Mouse (Mus musculus): ENCODE measurements around the gene Tmprss11e. TPM values are rescaled to one million over a fixed set of nuclear protein-coding genes. Genes with fewer than 3 reads are reported as not detected.
A peak's percentile ranks its signal among the peaks of the same experiment; 100 is the strongest.

Tmprss11e gene
- polyA plus RNA-seq (2015; fragmentation: Nextera tagmentation; extraction: Ambion mirVana), result 0.30 and 0.54 TPM in 2 replicates

GRCm38 (mm10) chr5:86745715-86746114 is at the start of gene Tmprss11e:
Tmprss11e (minus strand) TSS chr5:86745815.
- ATAC-seq (ENCODE audit: insufficient read depth, low FRiP score, low read depth), result no peak
- Histone ChIP-seq H3K9ac (no peak within 1 kb of the TSS), H3K27ac (no peak within 1 kb of the TSS), H3K9me3 (no peaks in the 10 kb centered on the region), H3K4me2 (no peak within 1 kb of the TSS), H3K4me1 (no peaks in the 10 kb centered on the region), H3K27me3 (replicated peaks) (no peaks in the 10 kb centered on the region), H3K36me3 (no peaks in the 10 kb centered on the region), H3K4me3 (replicated peaks) (no peak within 1 kb of the TSS)
- WGBS, result 76% methylated on average over 4 of the region's 4 CpGs

- Histone ChIP-seq H3K27ac (no peak overlapping the region), H3K9ac (no peak overlapping the region), H3K4me2 (no peak overlapping the region), H3K9me3 (no peaks in the 10 kb centered on the region), H3K27me3 (replicated peaks) (no peaks in the 10 kb centered on the region), H3K4me3 (replicated peaks) (no peak overlapping the region), H3K36me3 (no peaks in the 10 kb centered on the region), H3K4me1 (no peaks in the 10 kb centered on the region)
- no peak for ATAC-seq (ENCODE audit: insufficient read depth, low FRiP score, low read depth)
- 61% methylated on average over 8 of the region's 8 CpGs for WGBS
Observed at GRCm38 (mm10) chr5:86792807-86793206, 47.2 kb upstream of the Tmprss11e start.

DNA sequence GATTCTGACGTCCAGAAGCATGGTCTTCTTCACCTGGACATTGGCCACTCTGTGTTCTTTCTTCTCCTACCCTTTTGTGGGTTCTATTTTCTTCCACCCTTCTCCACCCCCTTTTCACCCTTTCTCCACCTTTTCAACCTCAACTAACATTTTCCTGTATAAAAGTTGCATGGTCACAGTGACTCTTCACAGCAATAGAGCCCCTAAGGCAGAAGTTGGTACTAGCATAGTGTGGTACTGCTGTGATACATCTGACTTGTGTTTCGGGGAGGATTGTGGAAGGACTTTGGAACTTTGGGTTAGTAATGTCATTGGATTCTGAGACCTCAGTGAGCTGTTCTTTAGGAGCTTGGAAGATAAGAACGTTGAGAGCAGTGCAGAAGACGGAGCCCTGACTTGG is 46.6 kb upstream of the Tmprss11e start:
- no peaks in the 10 kb centered on the region for H3K36me3 ChIP-seq
- H3K27me3 ChIP-seq (replicated peaks), result no peaks in the 10 kb centered on the region
- no peak overlapping the region for H3K9ac ChIP-seq
- H3K4me3 ChIP-seq (replicated peaks), result no peak overlapping the region
- no peaks in the 10 kb centered on the region for H3K9me3 ChIP-seq
- 61% methylated on average over 4 of the region's 4 CpGs for WGBS
- no peak overlapping the region for H3K27ac ChIP-seq
- ATAC-seq (ENCODE audit: insufficient read depth, low FRiP score, low read depth), result no peak
- H3K4me2 ChIP-seq, result no peak overlapping the region
- H3K4me1 ChIP-seq, result no peaks in the 10 kb centered on the region

DNA sequence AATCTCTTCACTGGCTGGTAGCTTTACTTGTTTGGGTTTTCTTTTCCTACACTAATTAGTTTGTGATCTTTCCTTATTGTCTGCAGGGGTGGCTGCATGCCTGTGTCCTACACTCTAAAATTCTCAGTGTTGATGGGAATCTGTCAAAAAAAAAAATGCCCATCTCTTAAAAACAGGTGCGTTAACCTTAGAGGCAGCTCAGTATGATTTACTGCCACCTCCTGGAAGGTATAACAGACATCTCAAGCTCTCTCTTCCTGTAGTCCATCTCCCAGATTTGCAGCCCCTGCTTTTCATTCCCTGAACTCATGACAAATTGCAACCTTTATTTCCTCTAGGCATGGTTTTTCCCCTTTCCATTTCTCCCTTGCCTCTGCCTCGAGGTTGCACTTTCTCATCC is 44.3 kb upstream of the Tmprss11e start:
- 35% methylated on average over 2 of the region's 2 CpGs for WGBS
- no peak overlapping the region for H3K4me2 ChIP-seq
- no peak overlapping the region for H3K4me3 ChIP-seq (replicated peaks)
- H3K9me3 ChIP-seq, result no peaks in the 10 kb centered on the region
- H3K36me3 ChIP-seq, result no peaks in the 10 kb centered on the region
- no peaks in the 10 kb centered on the region for H3K27me3 ChIP-seq (replicated peaks)
- H3K9ac ChIP-seq, result no peak overlapping the region
- ATAC-seq (ENCODE audit: insufficient read depth, low FRiP score, low read depth), result no peak
- H3K4me1 ChIP-seq, result no peaks in the 10 kb centered on the region
- no peak overlapping the region for H3K27ac ChIP-seq

- H3K9ac ChIP-seq, result no peak overlapping the region
- H3K4me1 ChIP-seq, result no peaks in the 10 kb centered on the region
- no peaks in the 10 kb centered on the region for H3K27me3 ChIP-seq (replicated peaks)
- no peak overlapping the region for H3K4me3 ChIP-seq (replicated peaks)
- 66% methylated on average over 1 of the region's 1 CpGs for WGBS
- H3K36me3 ChIP-seq, result no peaks in the 10 kb centered on the region
- H3K9me3 ChIP-seq, result no peaks in the 10 kb centered on the region
- H3K27ac ChIP-seq, result no peak overlapping the region
- H3K4me2 ChIP-seq, result no peak overlapping the region
- no peak for ATAC-seq (ENCODE audit: insufficient read depth, low FRiP score, low read depth)
Observed at GRCm38 (mm10) chr5:86786798-86787197, 41.2 kb upstream of the Tmprss11e start.

DNA sequence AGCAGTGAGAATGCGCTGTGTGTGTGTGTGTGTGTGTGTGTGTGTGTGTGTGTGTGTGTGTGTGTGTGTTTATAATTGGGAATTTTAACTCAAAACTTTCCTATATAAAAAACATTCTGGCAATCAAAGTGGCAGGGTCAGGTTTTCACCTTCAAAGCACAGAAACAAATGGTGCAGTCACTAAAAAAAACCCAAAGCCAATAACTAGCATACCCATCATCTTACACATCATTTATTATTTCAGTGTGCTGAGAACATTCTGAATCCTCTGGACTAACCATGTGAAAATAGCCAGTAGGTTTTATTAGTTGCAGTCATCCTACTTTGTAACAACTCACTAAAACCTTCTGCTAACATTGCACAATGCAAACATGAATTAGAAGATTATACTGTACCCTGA is 38.6 kb upstream of the Tmprss11e start:
- Histone ChIP-seq H3K27me3 (replicated peaks) (no peaks in the 10 kb centered on the region), H3K9ac (no peak overlapping the region), H3K4me3 (replicated peaks) (no peak overlapping the region), H3K4me1 (no peaks in the 10 kb centered on the region), H3K9me3 (no peaks in the 10 kb centered on the region), H3K36me3 (no peaks in the 10 kb centered on the region), H3K27ac (no peak overlapping the region), H3K4me2 (no peak overlapping the region)
- no peak for ATAC-seq (ENCODE audit: insufficient read depth, low FRiP score, low read depth)
- WGBS, result 73% methylated on average over 1 of the region's 1 CpGs

DNA sequence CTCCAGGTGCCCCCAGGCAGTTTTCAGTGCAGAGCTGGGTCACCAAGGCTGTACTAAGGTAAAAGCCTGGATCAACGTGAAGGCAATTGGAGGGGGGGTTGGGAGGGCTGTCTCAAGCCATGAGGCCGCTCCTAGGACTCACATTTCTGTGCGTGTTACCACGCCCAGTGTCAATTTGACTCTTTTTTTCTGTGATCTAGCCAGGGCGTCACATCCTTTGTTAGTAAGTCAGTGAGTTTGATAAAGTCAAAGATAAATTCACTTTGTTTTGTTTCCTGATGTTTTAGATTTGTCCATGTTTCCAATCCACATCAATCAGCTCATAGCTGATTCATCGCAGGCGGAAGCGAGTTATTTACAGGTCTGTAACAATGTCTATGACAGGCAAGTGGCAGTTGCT is 37.4 kb upstream of the Tmprss11e start:
- 0 out of 2 replicates have a peak overlapping the region, but pooled peaks have one; percentile 26 for H3K27ac ChIP-seq
- no peak overlapping the region for H3K4me2 ChIP-seq
- H3K27me3 ChIP-seq (replicated peaks), result no peaks in the 10 kb centered on the region
- H3K9me3 ChIP-seq, result no peaks in the 10 kb centered on the region
- H3K4me3 ChIP-seq (replicated peaks), result no peak overlapping the region
- no peak overlapping the region for H3K9ac ChIP-seq
- H3K36me3 ChIP-seq, result no peaks in the 10 kb centered on the region
- no peaks in the 10 kb centered on the region for H3K4me1 ChIP-seq
- 47% methylated on average over 8 of the region's 8 CpGs for WGBS
- peak; percentile 70; the same call in 1 of the 2 replicates for ATAC-seq (ENCODE audit: insufficient read depth, low FRiP score, low read depth)

GRCm38 (mm10) chr5:86778471-86778870 is 32.9 kb upstream of the Tmprss11e start:
- ATAC-seq (ENCODE audit: insufficient read depth, low FRiP score, low read depth), result no peak
- Histone ChIP-seq H3K9me3 (no peaks in the 10 kb centered on the region), H3K4me2 (no peak overlapping the region), H3K27ac (no peak overlapping the region), H3K4me3 (replicated peaks) (no peak overlapping the region), H3K4me1 (no peaks in the 10 kb centered on the region), H3K27me3 (replicated peaks) (no peaks in the 10 kb centered on the region), H3K36me3 (no peaks in the 10 kb centered on the region), H3K9ac (no peak overlapping the region)
- 55% methylated on average over 1 of the region's 1 CpGs for WGBS

GRCm38 (mm10) chr5:86776941-86777340 is 31.3 kb upstream of the Tmprss11e start:
- H3K4me1 ChIP-seq, result no peaks in the 10 kb centered on the region
- ATAC-seq (ENCODE audit: insufficient read depth, low FRiP score, low read depth), result no peak

GRCm38 (mm10) chr5:86771010-86771409 is 25.4 kb upstream of the Tmprss11e start:
- Histone ChIP-seq H3K27ac (no peak overlapping the region), H3K4me3 (replicated peaks) (no peak overlapping the region), H3K4me2 (no peak overlapping the region), H3K27me3 (replicated peaks) (no peaks in the 10 kb centered on the region), H3K36me3 (no peaks in the 10 kb centered on the region), H3K9ac (no peak overlapping the region), H3K9me3 (no peaks in the 10 kb centered on the region), H3K4me1 (no peaks in the 10 kb centered on the region)
- no peak for ATAC-seq (ENCODE audit: insufficient read depth, low FRiP score, low read depth)

More at GRCm38 (mm10) chr5:86776941-86777340, 31.3 kb upstream of the Tmprss11e start:
- Histone ChIP-seq H3K4me3 (replicated peaks) (no peak overlapping the region), H3K27ac (no peak overlapping the region), H3K36me3 (no peaks in the 10 kb centered on the region), H3K4me2 (no peak overlapping the region), H3K27me3 (replicated peaks) (no peaks in the 10 kb centered on the region), H3K9me3 (no peaks in the 10 kb centered on the region), H3K9ac (no peak overlapping the region)
- whole genome bisulfite sequencing, result 85% methylated on average over 5 of the region's 5 CpGs

DNA sequence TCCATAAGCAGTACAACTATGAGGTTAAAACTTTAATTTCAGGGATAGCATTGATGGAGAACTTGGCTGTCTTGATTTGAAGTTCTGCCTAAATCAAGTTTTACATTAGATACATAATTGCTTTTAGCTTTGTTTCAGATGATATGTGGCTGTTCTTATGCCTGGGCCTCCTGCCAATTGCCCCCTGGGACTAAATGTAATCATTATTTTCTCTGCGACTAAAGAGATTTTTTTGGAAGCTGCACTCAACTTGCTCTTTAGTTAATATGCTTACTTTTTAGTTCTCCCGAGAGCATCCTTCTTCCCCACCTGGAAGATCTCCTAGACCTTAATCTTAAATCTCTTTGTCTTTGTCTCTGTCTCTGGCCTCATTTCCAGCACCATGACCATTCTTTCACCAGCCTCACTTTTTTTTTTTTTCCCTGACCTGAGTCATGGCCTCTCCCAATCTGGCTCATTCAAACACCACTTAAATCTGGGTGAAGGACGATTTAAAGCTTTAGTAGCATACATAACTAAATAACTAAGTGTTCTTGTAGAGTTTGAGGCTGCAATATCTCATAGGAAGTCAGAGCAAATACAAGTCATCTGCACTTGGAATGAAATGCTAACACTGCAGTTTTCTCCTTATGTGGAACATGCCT is 23.5 kb upstream of the Tmprss11e start:
- H3K36me3 ChIP-seq, result no peaks in the 10 kb centered on the region
- no peaks in the 10 kb centered on the region for H3K4me1 ChIP-seq
- ATAC-seq (ENCODE audit: insufficient read depth, low FRiP score, low read depth), result no peak
- no peak overlapping the region for H3K27ac ChIP-seq
- H3K27me3 ChIP-seq (replicated peaks), result no peaks in the 10 kb centered on the region
- no peak overlapping the region for H3K9ac ChIP-seq
- no peak overlapping the region for H3K4me3 ChIP-seq (replicated peaks)
- WGBS, result 21% methylated on average over 3 of the region's 3 CpGs
- no peaks in the 10 kb centered on the region for H3K9me3 ChIP-seq
- H3K4me2 ChIP-seq, result no peak overlapping the region

- Histone ChIP-seq H3K27ac (no peak overlapping the region), H3K27me3 (replicated peaks) (no peaks in the 10 kb centered on the region), H3K36me3 (no peaks in the 10 kb centered on the region), H3K9ac (no peak overlapping the region), H3K4me3 (replicated peaks) (no peak overlapping the region), H3K4me2 (no peak overlapping the region), H3K9me3 (no peaks in the 10 kb centered on the region), H3K4me1 (no peaks in the 10 kb centered on the region)
- no peak for ATAC-seq (ENCODE audit: insufficient read depth, low FRiP score, low read depth)
- WGBS, result 56% methylated on average over 3 of the region's 3 CpGs
Observed at GRCm38 (mm10) chr5:86742796-86743195, 2.8 kb downstream of the Tmprss11e start.

GRCm38 (mm10) chr5:86741146-86741545 is 4.5 kb downstream of the Tmprss11e start:
- 69% methylated on average over 5 of the region's 5 CpGs for WGBS
- no peak for ATAC-seq (ENCODE audit: insufficient read depth, low FRiP score, low read depth)

More at GRCm38 (mm10) chr5:86741146-86741545, 4.5 kb downstream of the Tmprss11e start:
- H3K9me3 ChIP-seq, result no peaks in the 10 kb centered on the region
- no peaks in the 10 kb centered on the region for H3K4me1 ChIP-seq
- H3K36me3 ChIP-seq, result no peaks in the 10 kb centered on the region
- no peak overlapping the region for H3K9ac ChIP-seq
- H3K27ac ChIP-seq, result no peak overlapping the region
- H3K4me2 ChIP-seq, result no peak overlapping the region
- no peak overlapping the region for H3K4me3 ChIP-seq (replicated peaks)
- H3K27me3 ChIP-seq (replicated peaks), result no peaks in the 10 kb centered on the region

Measured in stomach, embryonic 15.5 days (tissue).